Mouse (Mus musculus) MEL (cell line): ENCODE measurements around the gene Sprr1b. TPM values are rescaled to one million over a fixed set of nuclear protein-coding genes. Genes with fewer than 3 reads are reported as not detected.

Source experiments
- DNase-seq: peaks from one replicate; pipeline ENCODE4 v3.0.0; 2011; ENCODE audit warnings: low read depth, low spot score
- H3K27ac ChIP-seq: 2 replicates; pipeline ENCODE4 v1.5.1; 2012; ENCODE audit warnings: low read depth, mild to moderate bottlenecking, control low read depth, low read length, moderate library complexity; ENCODE audit not compliant: control insufficient read depth
- H3K27me3 ChIP-seq, 2 experiments: fragments of 150-350 bp in 1 of 2; sonication (generic) in 1 of 2; 2 replicates each; pipeline ENCODE4 v1.6.1; 2012; ENCODE audit warnings: low read length in 2 of 2, mild to moderate bottlenecking in 2 of 2, improper control_type of control experiment in 1 of 2, moderate library complexity in 1 of 2; ENCODE audit not compliant: insufficient read depth in 2 of 2, control insufficient read depth in 1 of 2
- H3K36me3 ChIP-seq, 2 experiments: 2 replicates each; pipeline ENCODE4 v1.6.1; 2012 to 2014; ENCODE audit warnings: low read length in 2 of 2, improper control_type of control experiment in 1 of 2, inconsistent platforms in 1 of 2, mild to moderate bottlenecking in 1 of 2; ENCODE audit not compliant: insufficient read depth in 2 of 2, control insufficient read depth in 1 of 2
- H3K4me1 ChIP-seq, 2 experiments: fragments of 150-350 bp in 1 of 2; sonication (generic) in 1 of 2; 2 replicates each; pipeline ENCODE4 v1.6.1; 2012; ENCODE audit warnings: low read length in 2 of 2, improper control_type of control experiment in 1 of 2, mild to moderate bottlenecking in 1 of 2; ENCODE audit not compliant: insufficient read depth in 2 of 2, control insufficient read depth in 1 of 2
- H3K4me3 ChIP-seq, 2 experiments: fragments of 150-350 bp in 1 of 2; sonication (generic) in 1 of 2; 2 replicates each; pipeline ENCODE4 v1.5.1; 2012; ENCODE audit warnings: low read depth in 2 of 2, low read length in 2 of 2, mild to moderate bottlenecking in 2 of 2, moderate library complexity in 2 of 2, control low read depth in 1 of 2, improper control_type of control experiment in 1 of 2; ENCODE audit not compliant: control insufficient read depth in 1 of 2, insufficient read depth in 1 of 2
- H3K79me2 ChIP-seq: 2 replicates; pipeline ENCODE4 v1.6.1; 2012; ENCODE audit warnings: mild to moderate bottlenecking, low read length, moderate library complexity; ENCODE audit not compliant: control insufficient read depth, poor library complexity, insufficient read depth
- H3K9ac ChIP-seq: 2 replicates; pipeline ENCODE4 v1.6.1; 2012; ENCODE audit warnings: low read depth, mild to moderate bottlenecking, control low read depth, low read length, moderate library complexity; ENCODE audit not compliant: control insufficient read depth, poor library complexity, severe bottlenecking
- H3K9me3 ChIP-seq: fragments of 150-350 bp; sonication (generic); replicated peaks from 2 replicates; pipeline ENCODE4 v1.6.1; 2012; ENCODE audit warnings: mild to moderate bottlenecking, low read length, improper control_type of control experiment, moderate library complexity; ENCODE audit not compliant: insufficient read depth
- BHLHE40 ChIP-seq: IDR thresholded peaks from 2 replicates; pipeline ENCODE4 v1.6.1; 2012; ENCODE audit warnings: low read depth, mild to moderate bottlenecking, inconsistent platforms, low read length, improper control_type of control experiment, borderline replicate concordance
- CHD1 ChIP-seq: IDR thresholded peaks from 2 replicates; pipeline ENCODE4 v1.6.1; 2012; ENCODE audit warnings: low read depth, mild to moderate bottlenecking, inconsistent platforms, low read length, improper control_type of control experiment
- CTCF ChIP-seq, 3 experiments: IDR thresholded peaks in 2 of 3; conservative IDR thresholded peaks in 1 of 3; 2 replicates each; pipeline ENCODE4 v1.5.1; 2011 to 2012; ENCODE audit warnings: low read length in 3 of 3, low read depth in 2 of 3, mild to moderate bottlenecking in 2 of 3, improper control_type of control experiment in 1 of 3, inconsistent platforms in 1 of 3, mixed read lengths in 1 of 3, moderate library complexity in 1 of 3; ENCODE audit not compliant: control insufficient read depth in 1 of 3, insufficient read depth in 1 of 3, poor library complexity in 1 of 3, severe bottlenecking in 1 of 3
- E2F4 ChIP-seq: IDR thresholded peaks from 2 replicates; pipeline ENCODE4 v1.6.1; 2011; ENCODE audit warnings: low read depth, low read length, improper control_type of control experiment, borderline replicate concordance
- ELF1 ChIP-seq: IDR thresholded peaks from 2 replicates; pipeline ENCODE4 v1.6.1; 2014; ENCODE audit warnings: low read depth, mild to moderate bottlenecking, inconsistent platforms, low read length, improper control_type of control experiment, moderate library complexity
- GABPA ChIP-seq: IDR thresholded peaks from 2 replicates; pipeline ENCODE4 v1.6.1; 2012; ENCODE audit warnings: low read depth, mild to moderate bottlenecking, inconsistent platforms, low read length, improper control_type of control experiment, moderate library complexity
- HCFC1 ChIP-seq: IDR thresholded peaks from 2 replicates; pipeline ENCODE4 v1.6.1; 2012; ENCODE audit warnings: low read depth, mild to moderate bottlenecking, inconsistent platforms, low read length, improper control_type of control experiment, moderate library complexity
- KAT2A ChIP-seq: conservative IDR thresholded peaks from 2 replicates; pipeline ENCODE4 v1.6.1; 2012; ENCODE audit warnings: low read depth, low read length, improper control_type of control experiment, inconsistent platforms
- MAFK ChIP-seq: IDR thresholded peaks from 2 replicates; pipeline ENCODE4 v1.6.1; 2011; ENCODE audit warnings: low read depth, mild to moderate bottlenecking, low read length, improper control_type of control experiment, borderline replicate concordance
- MAZ ChIP-seq: IDR thresholded peaks from 2 replicates; pipeline ENCODE4 v1.6.1; 2012; ENCODE audit warnings: low read depth, mild to moderate bottlenecking, inconsistent platforms, low read length, improper control_type of control experiment
- MEF2A ChIP-seq: IDR thresholded peaks from 2 replicates; pipeline ENCODE4 v1.6.1; 2014; ENCODE audit warnings: low read depth, mild to moderate bottlenecking, inconsistent platforms, low read length, improper control_type of control experiment; ENCODE audit not compliant: poor library complexity, insufficient replicate concordance, severe bottlenecking; ENCODE audit errors: extremely low read depth
- MYB ChIP-seq: IDR thresholded peaks from 2 replicates; pipeline ENCODE4 v1.6.1; 2011; ENCODE audit warnings: mild to moderate bottlenecking, low read depth, low read length, improper control_type of control experiment
- MYC ChIP-seq: IDR thresholded peaks from 2 replicates; pipeline ENCODE4 v1.6.1; 2011; ENCODE audit warnings: low read depth, mild to moderate bottlenecking, low read length, improper control_type of control experiment, moderate library complexity
- NRF1 ChIP-seq: IDR thresholded peaks from 2 replicates; pipeline ENCODE4 v1.6.1; 2014; ENCODE audit warnings: low read depth, mild to moderate bottlenecking, inconsistent platforms, low read length, improper control_type of control experiment, moderate library complexity; ENCODE audit not compliant: poor library complexity, insufficient read depth, severe bottlenecking
- POLR2AphosphoS2 ChIP-seq: IDR thresholded peaks from 2 replicates; pipeline ENCODE4 v1.6.1; 2011; ENCODE audit warnings: low read length, improper control_type of control experiment
- RAD21 ChIP-seq: IDR thresholded peaks from 2 replicates; pipeline ENCODE4 v1.6.1; 2011; ENCODE audit warnings: mild to moderate bottlenecking, low read depth, low read length, improper control_type of control experiment
- SIN3A ChIP-seq: IDR thresholded peaks from 2 replicates; pipeline ENCODE4 v1.6.1; 2012; ENCODE audit warnings: low read length, improper control_type of control experiment, inconsistent platforms
- SMC3 ChIP-seq: IDR thresholded peaks from 2 replicates; pipeline ENCODE4 v1.6.1; 2011; ENCODE audit warnings: low read depth, low read length, improper control_type of control experiment
- TAL1 ChIP-seq: IDR thresholded peaks from 2 replicates; pipeline ENCODE4 v1.6.1; 2012; ENCODE audit warnings: mild to moderate bottlenecking, inconsistent platforms, low read length, moderate library complexity, mixed read lengths
- TBP ChIP-seq: IDR thresholded peaks from 2 replicates; pipeline ENCODE4 v1.8.0; 2011; ENCODE audit warnings: low read depth, low read length, improper control_type of control experiment
- TCF12 ChIP-seq: IDR thresholded peaks from 2 replicates; pipeline ENCODE4 v1.6.1; 2014; ENCODE audit warnings: low read depth, mild to moderate bottlenecking, inconsistent platforms, low read length, improper control_type of control experiment, moderate library complexity
- USF1 ChIP-seq: IDR thresholded peaks from 2 replicates; pipeline ENCODE4 v1.6.1; 2014; ENCODE audit warnings: low read depth, mild to moderate bottlenecking, inconsistent platforms, low read length, improper control_type of control experiment, moderate library complexity
- USF2 ChIP-seq, 2 experiments: IDR thresholded peaks; 2 replicates each; pipeline ENCODE4 v1.6.1; 2011 to 2012; ENCODE audit warnings: improper control_type of control experiment in 2 of 2, low read length in 2 of 2, borderline replicate concordance in 1 of 2, inconsistent platforms in 1 of 2, low read depth in 1 of 2, mild to moderate bottlenecking in 1 of 2; ENCODE audit not compliant: insufficient read depth in 1 of 2
- ZC3H11A ChIP-seq: IDR thresholded peaks from 2 replicates; pipeline ENCODE4 v1.6.1; 2012; ENCODE audit warnings: low read depth, mild to moderate bottlenecking, inconsistent platforms, low read length, improper control_type of control experiment
- ZKSCAN1 ChIP-seq: IDR thresholded peaks from 2 replicates; pipeline ENCODE4 v1.6.1; 2012; ENCODE audit warnings: low read depth, mild to moderate bottlenecking, inconsistent platforms, low read length, improper control_type of control experiment, moderate library complexity
- polyA plus RNA-seq, 2 experiments: library from polyadenylated mRNA; stranded (reverse) in 1 of 2; unstranded in 1 of 2; fragments of >175 nt in 1 of 2; fragments of >200 nt in 1 of 2; gene quantifications; 2 replicates each; pipeline versions ENCODE4 v1.2.1 to v1.2.4; 2012; ENCODE audit warnings: low replicate concordance in 2 of 2, low read depth in 1 of 2; ENCODE audit not compliant: insufficient read length in 2 of 2, insufficient read depth in 1 of 2, missing spikeins in 1 of 2
- total RNA-seq: library from RNA; depleted of rRNA; stranded (reverse); fragments of 300-350 nt; gene quantifications from 2 replicates; pipeline ENCODE4 v1.2.3, GENCODE M21; 2012; rRNA removed

Sprr1b gene
- total and polyA plus RNA-seq, 3 experiments = not detected

- Histone ChIP-seq H3K27ac (no peak overlapping the region), H3K4me1 (no peaks in the 10 kb centered on the region), H3K79me2 (no peaks in the 10 kb centered on the region), H3K27me3 (no peaks in the 10 kb centered on the region), H3K36me3 (no peaks in the 10 kb centered on the region), H3K4me3 (no peak overlapping the region), H3K9ac (no peak overlapping the region), H3K9me3 (no peaks in the 10 kb centered on the region; the same call in 1 of the 2 replicates)
- DNase-seq = peak; percentile 4
- no peak for TF ChIP-seq USF1
- TF ChIP-seq NRF1 = no peak
- no peak for TF ChIP-seq MAZ
- TF ChIP-seq TBP = no peak
- TF ChIP-seq GABPA = no peak
- no peak for TF ChIP-seq CHD1
- no peak for TF ChIP-seq HCFC1
- TF ChIP-seq TAL1 = no peak
- no peak for TF ChIP-seq MYB
- no peak for TF ChIP-seq ZKSCAN1
- TF ChIP-seq USF2 (IDR thresholded peaks at IDR 0.05; ENCODE audit: borderline replicate concordance in 1 of 2, insufficient read depth in 1 of 2, low read depth in 1 of 2, low read length in 2 of 2) = no peak
- peak in 1 of 3 experiments; percentile 16; a peak in 1 of 6 replicates for TF ChIP-seq CTCF (IDR thresholded peaks at IDR 0.05 in 2 of 3, conservative IDR thresholded peaks at IDR 0.05 in 1 of 3; ENCODE audit: control insufficient read depth in 1 of 3, insufficient read depth in 1 of 3, low read depth in 2 of 3, low read length in 3 of 3, poor library complexity in 1 of 3, severe bottlenecking in 1 of 3)
- no peak for TF ChIP-seq ZC3H11A
- TF ChIP-seq MEF2A = no peak
- TF ChIP-seq MYC = no peak
- TF ChIP-seq E2F4 = no peak
- TF ChIP-seq SIN3A = no peak
- no peak for TF ChIP-seq ELF1
- no peak for TF ChIP-seq BHLHE40
- TF ChIP-seq TCF12 = no peak
- no peak for TF ChIP-seq MAFK
- no peak for TF ChIP-seq POLR2AphosphoS2
- TF ChIP-seq RAD21 = peak; percentile 30
- TF ChIP-seq SMC3 = peak; percentile 20; the same call in 1 of the 2 replicates
- no peak for TF ChIP-seq KAT2A
Measured at GRCm38 (mm10) chr3:92394301-92394700, 44.3 kb downstream of the Sprr1b start.

Other genes starting within 250 kb of the Sprr1b start
- gene Sprr2a1, start 223.0 kb downstream of the Sprr1b start, total RNA-seq = not detected in 2 replicates
- gene Sprr2a1, start 223.0 kb downstream of the Sprr1b start, polyA plus RNA-seq = not detected
- 0.04 TPM in 1 of 2 replicates, not detected in the other for gene Sprr2a2, start 222.9 kb downstream of the Sprr1b start, total RNA-seq
- not detected for gene Sprr2a2, start 222.9 kb downstream of the Sprr1b start, polyA plus RNA-seq
- not detected in 2 replicates for gene Sprr2a3, start 153.4 kb downstream of the Sprr1b start, total RNA-seq
- not detected for gene Sprr2a3, start 153.4 kb downstream of the Sprr1b start, polyA plus RNA-seq
- not detected in 2 replicates for gene Sprr2b, start 122.2 kb downstream of the Sprr1b start, total RNA-seq
- not detected for gene Sprr2b, start 122.2 kb downstream of the Sprr1b start, polyA plus RNA-seq
- gene Sprr2d, start 99.6 kb downstream of the Sprr1b start, total RNA-seq = not detected in 2 replicates
- gene Sprr2d, start 99.6 kb downstream of the Sprr1b start, polyA plus RNA-seq = not detected
- gene Sprr2e, start 86.6 kb downstream of the Sprr1b start, total RNA-seq = not detected in 2 replicates
- gene Sprr2e, start 86.6 kb downstream of the Sprr1b start, polyA plus RNA-seq = not detected
- not detected in 2 replicates for gene Sprr2f, start 73.6 kb downstream of the Sprr1b start, total RNA-seq
- not detected for gene Sprr2f, start 73.6 kb downstream of the Sprr1b start, polyA plus RNA-seq
- not detected in 2 replicates for gene Sprr2h, start 53.1 kb downstream of the Sprr1b start, total RNA-seq
- gene Sprr2h, start 53.1 kb downstream of the Sprr1b start, polyA plus RNA-seq = not detected
- not detected in 2 replicates for gene Sprr2i, start 30.8 kb downstream of the Sprr1b start, total RNA-seq
- gene Sprr2i, start 30.8 kb downstream of the Sprr1b start, polyA plus RNA-seq = not detected
- not detected in 2 replicates for gene Sprr2j-ps, start 20.7 kb downstream of the Sprr1b start, total RNA-seq
- gene Sprr2j-ps, start 20.7 kb downstream of the Sprr1b start, polyA plus RNA-seq = not detected
- gene Gm9774, start 9.4 kb downstream of the Sprr1b start, total RNA-seq = 17.4 and 26.0 TPM in 2 replicates
- gene Gm9774, start 9.4 kb downstream of the Sprr1b start, polyA plus RNA-seq = 100 to 1,000 TPM; 107 to 140 TPM
- not detected in 2 replicates for gene Sprr2k, start 6.2 kb downstream of the Sprr1b start, total RNA-seq
- not detected for gene Sprr2k, start 6.2 kb downstream of the Sprr1b start, polyA plus RNA-seq
- not detected in 2 replicates for gene Sprr3, start 19.9 kb upstream of the Sprr1b start, total RNA-seq
- gene Sprr3, start 19.9 kb upstream of the Sprr1b start, polyA plus RNA-seq = not detected
- gene Sprr1a, start 47.1 kb upstream of the Sprr1b start, total RNA-seq = not detected in 2 replicates
- not detected for gene Sprr1a, start 47.1 kb upstream of the Sprr1b start, polyA plus RNA-seq
- gene Sprr4, start 61.7 kb upstream of the Sprr1b start, total RNA-seq = not detected in 2 replicates
- not detected for gene Sprr4, start 61.7 kb upstream of the Sprr1b start, polyA plus RNA-seq
- gene 2310046K23Rik, start 95.7 kb upstream of the Sprr1b start, total RNA-seq = not detected in 2 replicates
- gene 2310046K23Rik, start 95.7 kb upstream of the Sprr1b start, polyA plus RNA-seq = not detected
- gene Ivl, start 134.9 kb upstream of the Sprr1b start, total RNA-seq = not detected in 2 replicates
- not detected for gene Ivl, start 134.9 kb upstream of the Sprr1b start, polyA plus RNA-seq
- not detected in 2 replicates for gene Smcp, start 150.2 kb upstream of the Sprr1b start, total RNA-seq
- not detected for gene Smcp, start 150.2 kb upstream of the Sprr1b start, polyA plus RNA-seq
- gene 2210017I01Rik, start 168.7 kb upstream of the Sprr1b start, total RNA-seq = not detected in 2 replicates
- not detected for gene 2210017I01Rik, start 168.7 kb upstream of the Sprr1b start, polyA plus RNA-seq
- gene Lce6a, start 182.9 kb upstream of the Sprr1b start, total RNA-seq = not detected in 2 replicates
- gene Lce6a, start 182.9 kb upstream of the Sprr1b start, polyA plus RNA-seq = not detected
- not detected in 2 replicates for gene Lce1a1, start 209.5 kb upstream of the Sprr1b start, total RNA-seq
- not detected for gene Lce1a1, start 209.5 kb upstream of the Sprr1b start, polyA plus RNA-seq
- gene Lce1b, start 218.1 kb upstream of the Sprr1b start, total RNA-seq = not detected in 2 replicates
- not detected for gene Lce1b, start 218.1 kb upstream of the Sprr1b start, polyA plus RNA-seq
- gene Lce1a2, start 231.5 kb upstream of the Sprr1b start, total RNA-seq = not detected in 2 replicates
- not detected for gene Lce1a2, start 231.5 kb upstream of the Sprr1b start, polyA plus RNA-seq
- not detected in 2 replicates for gene Lce1c, start 240.5 kb upstream of the Sprr1b start, total RNA-seq
- not detected for gene Lce1c, start 240.5 kb upstream of the Sprr1b start, polyA plus RNA-seq
- not detected in 2 replicates for gene Lce1d, start 248.4 kb upstream of the Sprr1b start, total RNA-seq
- not detected for gene Lce1d, start 248.4 kb upstream of the Sprr1b start, polyA plus RNA-seq